Mouse (Mus musculus) embryonic facial prominence, embryonic 11.5 days (tissue): Measurements from ENCODE around the gene Cenpc1. TPM values are rescaled to one million over a fixed set of nuclear protein-coding genes. Genes with fewer than 3 reads are reported as not detected.

ENCODE experiments used
- ATAC-seq: fragments of 200-750 bp; cut with Nextera tagmentation; replicated peaks from 2 replicates; pipeline ENCODE4 v1.8.0; 2017; ENCODE audit warnings: low read depth; ENCODE audit not compliant: insufficient number of reproducible peaks, low FRiP score, low TSS enrichment
- DNase-seq: peaks from one replicate; pipeline ENCODE4 v3.0.0-alpha.2; 2015; ENCODE audit warnings: low spot score
- H3K27ac ChIP-seq: fragments of 300-500 bp; sonication (generic); replicated peaks from 2 replicates; pipeline ENCODE4 v1.5.1; 2014; ENCODE audit warnings: mild to moderate bottlenecking, low read depth, low read length, control low read depth
- H3K27me3 ChIP-seq: fragments of 300-500 bp; sonication (generic); 2 replicates; pipeline ENCODE4 v1.6.1; 2014; ENCODE audit warnings: mild to moderate bottlenecking, low read length, moderate library complexity, mixed read lengths; ENCODE audit not compliant: control insufficient read depth, insufficient read depth
- H3K36me3 ChIP-seq: fragments of 300-500 bp; sonication (generic); replicated peaks from 2 replicates; pipeline ENCODE4 v1.6.1; 2014; ENCODE audit warnings: low read depth, mild to moderate bottlenecking, low read length, moderate library complexity, mixed read lengths; ENCODE audit not compliant: control insufficient read depth, insufficient read depth
- H3K4me1 ChIP-seq: fragments of 300-500 bp; sonication (generic); 2 replicates; pipeline ENCODE4 v1.6.1; 2014; ENCODE audit warnings: low read length, mixed read lengths; ENCODE audit not compliant: control insufficient read depth, insufficient read depth
- H3K4me2 ChIP-seq: fragments of 300-500 bp; sonication (generic); 2 replicates; pipeline ENCODE4 v1.6.1; 2014; ENCODE audit warnings: low read depth, mild to moderate bottlenecking, control low read depth, low read length, moderate library complexity
- H3K4me3 ChIP-seq: fragments of 300-500 bp; sonication (generic); 2 replicates; pipeline ENCODE4 v1.5.1; 2014; ENCODE audit warnings: low read depth, low read length, control low read depth
- H3K9ac ChIP-seq: fragments of 300-500 bp; sonication (generic); replicated peaks from 2 replicates; pipeline ENCODE4 v1.6.1; 2014; ENCODE audit warnings: mild to moderate bottlenecking, control low read depth, low read length
- H3K9me3 ChIP-seq: fragments of 300-500 bp; sonication (generic); replicated peaks from 2 replicates; pipeline ENCODE4 v1.6.1; 2016; ENCODE audit warnings: mild to moderate bottlenecking, low read length, inconsistent platforms, mixed read lengths; ENCODE audit not compliant: control insufficient read depth
- WGBS: fragments of 180-500 bp; shearing (Covaris S2); extraction: QIAGEN DNeasy Blood & Tissue Kit; methylation state at CpG from one replicate; pipeline ENCODE4 v1.1.7; 2014; 5-methylcytosine and 5-hydroxymethylcytosine counted together
- polyA plus RNA-seq: library from polyadenylated mRNA; unstranded; fragments of >200 nt; fragmentation: Nextera tagmentation; extraction: Ambion mirVana; gene quantifications from 2 replicates; pipeline ENCODE4 v1.2.1, GENCODE M21; 2014

Gene Cenpc1
- polyA plus RNA-seq, 1 experiment from 2014 or later: 54.0 TPM

DNA sequence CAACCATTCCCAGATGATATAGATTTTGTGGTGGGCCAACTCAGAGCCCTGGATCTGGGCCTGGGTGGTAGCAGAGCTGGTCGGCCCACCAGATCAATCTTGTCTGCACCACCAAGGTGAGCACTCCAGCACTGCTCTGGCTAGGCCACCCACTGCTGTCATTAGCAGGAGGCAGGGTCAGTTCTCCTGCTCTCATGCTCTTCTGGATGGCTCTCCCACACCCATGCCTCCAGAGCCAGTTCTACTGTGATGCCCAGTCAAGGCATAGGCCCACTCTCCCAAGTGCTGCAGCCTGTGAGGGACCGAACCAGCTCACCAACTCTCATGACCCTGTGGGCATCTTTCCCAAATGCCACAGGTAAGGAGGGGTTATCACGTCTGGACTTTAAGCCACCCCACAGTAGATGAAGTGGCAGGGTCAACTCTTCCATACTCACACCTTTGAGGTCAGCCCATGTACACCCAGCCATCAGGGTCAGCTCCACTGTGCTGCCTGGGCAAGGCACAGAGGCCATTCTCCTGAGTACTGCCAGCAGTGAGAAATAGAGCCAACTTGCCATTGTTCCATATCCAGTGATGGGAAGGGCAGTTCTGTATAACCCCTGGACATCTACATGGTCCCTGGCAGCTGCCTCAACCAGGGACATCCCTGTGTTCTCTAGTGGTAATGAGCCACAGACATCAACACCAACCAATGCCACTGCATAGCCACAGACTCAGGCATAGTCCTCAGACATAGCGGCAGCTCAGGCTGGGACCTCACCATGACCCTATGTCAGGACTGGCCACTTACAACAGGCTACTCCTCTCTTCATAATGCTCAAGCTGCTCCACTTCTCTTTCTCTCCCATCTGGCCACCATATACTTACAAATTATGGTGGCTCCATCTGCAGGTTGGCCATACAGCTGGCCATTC is 72.3 kb downstream of the Cenpc1 start:
- no peak overlapping the region for H3K4me2 ChIP-seq
- WGBS: 82% methylated on average over 4 of the region's 4 CpGs
- ATAC-seq: no peak

GRCm38 (mm10) chr5:85992055-85992454 is 73.3 kb downstream of the Cenpc1 start:
- DNase-seq (peak; percentile 62), ATAC-seq (no peak)
- WGBS: 39% methylated on average over 1 of the region's 1 CpGs
- Histone ChIP-seq H3K9me3 (no peaks in the 10 kb centered on the region), H3K4me1 (no peaks in the 10 kb centered on the region), H3K4me3 (no peak overlapping the region), H3K27ac (no peak overlapping the region), H3K9ac (no peak overlapping the region), H3K4me2 (no peak overlapping the region), H3K27me3 (no peaks in the 10 kb centered on the region), H3K36me3 (no peaks in the 10 kb centered on the region)

More for the DNA sequence above, 72.3 kb downstream of the Cenpc1 start:
- no peak overlapping the region for H3K27ac ChIP-seq
- H3K4me3 ChIP-seq: no peak overlapping the region
- no peak overlapping the region for H3K9ac ChIP-seq
- H3K4me1 ChIP-seq: no peaks in the 10 kb centered on the region
- no peaks in the 10 kb centered on the region for H3K9me3 ChIP-seq
- no peaks in the 10 kb centered on the region for H3K27me3 ChIP-seq
- no peak for DNase-seq
- H3K36me3 ChIP-seq: no peaks in the 10 kb centered on the region

DNA sequence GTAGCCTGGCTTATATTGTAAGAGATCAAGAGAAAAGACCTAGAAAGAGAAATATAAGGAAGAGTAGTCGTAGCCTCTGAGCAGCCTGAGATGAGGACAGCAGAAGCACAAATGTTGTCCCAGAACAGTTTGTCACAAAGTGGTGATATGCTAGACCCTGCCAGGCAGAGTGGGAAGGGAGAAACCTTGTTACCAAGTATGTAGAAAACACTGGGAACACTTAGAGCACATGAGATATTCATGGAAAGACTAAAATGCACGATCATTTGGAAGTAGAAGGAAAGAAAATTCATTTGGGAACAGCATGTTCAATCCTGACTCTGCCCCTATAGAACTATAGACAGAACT is 77.9 kb downstream of the Cenpc1 start:
- Histone ChIP-seq H3K9me3 (no peaks in the 10 kb centered on the region), H3K27me3 (no peaks in the 10 kb centered on the region), H3K27ac (no peak overlapping the region), H3K4me1 (no peaks in the 10 kb centered on the region), H3K9ac (no peak overlapping the region), H3K4me3 (no peak overlapping the region), H3K4me2 (no peak overlapping the region), H3K36me3 (no peaks in the 10 kb centered on the region)
- no peak for ATAC-seq
- 83% methylated on average over 2 of the region's 2 CpGs for WGBS
- DNase-seq: no peak

DNA sequence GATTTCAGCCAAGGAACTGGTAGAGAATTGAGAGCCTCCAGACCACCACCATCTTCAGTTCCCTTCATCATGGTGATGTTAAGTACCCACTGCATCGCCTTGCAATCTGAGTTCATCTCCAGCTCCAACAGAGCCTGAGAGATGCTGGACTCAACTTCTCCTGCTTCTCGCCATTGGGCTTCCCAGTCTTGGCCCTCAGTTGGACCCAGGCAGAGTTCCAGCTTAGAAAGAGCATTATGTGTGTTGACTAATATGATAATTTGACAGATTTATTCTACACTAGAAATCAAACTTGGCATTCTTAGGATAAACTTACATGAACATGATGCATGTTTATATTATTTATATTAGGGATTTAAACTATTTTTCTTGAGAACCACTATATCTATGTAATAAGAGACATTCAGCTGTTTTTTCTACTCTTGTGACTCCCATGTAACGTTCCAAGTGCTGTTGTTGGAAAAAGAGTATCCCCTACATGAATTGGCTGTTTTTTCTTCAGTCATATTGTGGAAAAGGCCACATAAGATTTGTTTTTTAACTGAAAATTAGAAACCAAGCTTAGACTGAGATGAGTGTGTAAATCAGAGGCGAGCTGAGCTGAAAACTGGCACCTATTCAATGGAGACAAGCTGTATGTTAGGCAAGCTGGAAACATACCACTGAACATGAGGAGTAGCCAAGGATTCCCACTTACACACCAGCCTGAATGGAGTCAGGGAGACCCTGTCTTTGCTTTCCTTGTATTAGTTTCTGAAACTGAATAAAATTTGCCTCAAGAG is 78.5 kb downstream of the Cenpc1 start:
- no peak for ATAC-seq
- 82% methylated on average over 4 of the region's 4 CpGs for WGBS

DNA sequence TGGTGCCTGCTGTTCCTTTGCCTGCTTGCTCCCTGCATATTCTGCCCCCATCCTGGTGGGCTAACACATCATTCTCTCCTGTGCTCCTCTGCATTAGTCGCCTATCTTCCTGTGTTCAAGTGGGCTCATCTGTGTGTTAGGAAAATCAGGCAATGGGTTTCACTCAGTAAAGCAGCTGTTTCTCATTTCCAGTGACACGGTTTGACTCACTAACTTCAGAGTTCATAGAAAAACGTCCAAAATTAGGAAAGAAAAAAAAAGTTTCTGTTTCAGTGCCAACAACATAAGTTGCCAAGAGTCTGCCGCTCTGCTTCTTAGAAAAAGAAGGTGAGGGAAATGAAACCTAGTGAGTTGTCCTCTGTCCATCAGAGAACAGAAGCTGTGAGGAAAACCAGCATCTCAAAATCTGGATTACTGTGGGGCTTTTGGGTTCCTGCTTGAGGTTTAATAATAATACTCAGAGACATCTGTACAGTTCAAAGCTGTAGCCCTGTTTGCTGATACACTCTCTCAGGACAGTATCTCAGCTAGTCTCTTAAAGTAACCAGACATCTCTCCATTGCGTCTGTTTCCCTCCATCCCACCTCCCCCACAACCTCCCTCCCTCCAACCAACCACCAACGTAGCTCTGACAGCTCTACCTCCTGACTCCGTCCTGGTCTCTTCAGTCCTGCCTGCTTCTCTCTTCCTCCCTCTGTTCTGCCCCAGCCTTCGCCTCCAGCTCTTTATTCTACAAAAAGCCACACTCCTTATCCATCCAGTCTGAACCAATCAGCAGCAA is 87.5 kb downstream of the Cenpc1 start:
- H3K4me3 ChIP-seq: no peak overlapping the region
- no peaks in the 10 kb centered on the region for H3K9me3 ChIP-seq
- H3K27ac ChIP-seq: no peak overlapping the region
- ATAC-seq (no peak; the same call in 1 of the 2 replicates), DNase-seq (peak; percentile 28)
- no peak overlapping the region for H3K4me2 ChIP-seq
- no peaks in the 10 kb centered on the region for H3K4me1 ChIP-seq
- H3K9ac ChIP-seq: no peak overlapping the region
- no peaks in the 10 kb centered on the region for H3K36me3 ChIP-seq
- WGBS: 54% methylated on average over 8 of the region's 8 CpGs
- no peaks in the 10 kb centered on the region for H3K27me3 ChIP-seq

More for the DNA sequence above, 78.5 kb downstream of the Cenpc1 start:
- H3K27me3 ChIP-seq: no peaks in the 10 kb centered on the region
- no peaks in the 10 kb centered on the region for H3K9me3 ChIP-seq
- no peaks in the 10 kb centered on the region for H3K36me3 ChIP-seq
- no peak for DNase-seq
- H3K4me1 ChIP-seq: no peaks in the 10 kb centered on the region
- H3K27ac ChIP-seq: no peak overlapping the region
- no peak overlapping the region for H3K4me2 ChIP-seq
- no peak overlapping the region for H3K9ac ChIP-seq
- no peak overlapping the region for H3K4me3 ChIP-seq

GRCm38 (mm10) chr5:85962791-85963190 is 102.6 kb downstream of the Cenpc1 start:
- Histone ChIP-seq H3K36me3 (no peaks in the 10 kb centered on the region), H3K9me3 (no peaks in the 10 kb centered on the region), H3K4me1 (no peaks in the 10 kb centered on the region), H3K9ac (no peak overlapping the region), H3K4me3 (no peak overlapping the region), H3K27me3 (no peaks in the 10 kb centered on the region), H3K4me2 (no peak overlapping the region), H3K27ac (no peak overlapping the region)
- no peak for ATAC-seq
- DNase-seq: no peak
- WGBS: 78% methylated on average over 7 of the region's 7 CpGs
